Mouse (Mus musculus) liver, embryonic 14.5 days (tissue): Measurements from ENCODE around the gene Akap14. TPM values are rescaled to one million over a fixed set of nuclear protein-coding genes. Genes with fewer than 3 reads are reported as not detected.

Experiments used
- ATAC-seq: fragments of 200-750 bp; cut with Nextera tagmentation; 2 replicates; pipeline ENCODE4 v1.8.0; 2017; ENCODE audit warnings: moderate number of reproducible peaks, mild to moderate bottlenecking, moderate library complexity; ENCODE audit not compliant: insufficient read depth
- DNase-seq, 3 experiments: peaks; one replicate each; pipeline ENCODE4 v3.0.0-alpha.2; 2012 to 2013; ENCODE audit warnings: low read depth in 3 of 3, low spot score in 3 of 3
- H3K27ac ChIP-seq: fragments of 300-500 bp; sonication (generic); 2 replicates; pipeline ENCODE4 v1.5.1; 2014; ENCODE audit warnings: moderate library complexity, mild to moderate bottlenecking, control low read depth, inconsistent platforms
- H3K27me3 ChIP-seq: fragments of 300-500 bp; sonication (generic); 2 replicates; pipeline ENCODE4 v1.6.1; 2014; ENCODE audit warnings: mild to moderate bottlenecking, low read length, moderate library complexity; ENCODE audit not compliant: control insufficient read depth, insufficient read depth
- H3K36me3 ChIP-seq: fragments of 300-500 bp; sonication (generic); replicated peaks from 2 replicates; pipeline ENCODE4 v1.6.1; 2014; ENCODE audit warnings: low read depth; ENCODE audit not compliant: control insufficient read depth, insufficient read depth
- H3K4me1 ChIP-seq, 2 experiments: fragments of 200-500 bp in 1 of 2; fragments of 300-500 bp in 1 of 2; sonication (generic) in 1 of 2; replicated peaks; 2 replicates each; pipeline ENCODE4 v1.6.1; 2012 to 2014; ENCODE audit warnings: antibody characterized with exemption in 1 of 2, inconsistent platforms in 1 of 2, low read length in 1 of 2; ENCODE audit not compliant: control insufficient read depth in 2 of 2, insufficient read depth in 2 of 2
- H3K4me2 ChIP-seq: fragments of 300-500 bp; sonication (generic); 2 replicates; pipeline ENCODE4 v1.6.1; 2014; ENCODE audit warnings: low read depth, mild to moderate bottlenecking, control low read depth, moderate library complexity
- H3K4me3 ChIP-seq, 2 experiments: fragments of 200-500 bp in 1 of 2; fragments of 300-500 bp in 1 of 2; sonication (generic) in 1 of 2; 2 replicates each; pipeline ENCODE4 v1.5.1; 2012 to 2014; ENCODE audit warnings: low read depth in 2 of 2, low read length in 2 of 2, mild to moderate bottlenecking in 2 of 2, control low read depth in 1 of 2, inconsistent platforms in 1 of 2, moderate library complexity in 1 of 2; ENCODE audit not compliant: insufficient read depth in 1 of 2
- H3K9ac ChIP-seq: fragments of 300-500 bp; sonication (generic); replicated peaks from 2 replicates; pipeline ENCODE4 v1.6.1; 2014; ENCODE audit warnings: mild to moderate bottlenecking, control low read depth, moderate library complexity
- H3K9me3 ChIP-seq: fragments of 300-500 bp; sonication (generic); 2 replicates; pipeline ENCODE4 v1.6.1; 2016; ENCODE audit warnings: low read length, mixed read lengths; ENCODE audit not compliant: control insufficient read depth
- CTCF ChIP-seq: IDR thresholded peaks from 2 replicates; pipeline ENCODE4 v1.5.1; 2016; ENCODE audit warnings: antibody characterized with exemption, low read depth, control low read depth
- EP300 ChIP-seq: IDR thresholded peaks from 2 replicates; pipeline ENCODE4 v1.6.1; 2016; ENCODE audit warnings: antibody characterized with exemption, low read depth
- WGBS: fragments of 180-500 bp; shearing (Covaris S2); extraction: QIAGEN DNeasy Blood & Tissue Kit; methylation state at CpG from one replicate; pipeline ENCODE4 v1.1.7; 2014; ENCODE audit not compliant: insufficient replicate concordance; 5-methylcytosine and 5-hydroxymethylcytosine counted together
- polyA plus RNA-seq, 2 experiments: library from polyadenylated mRNA; depleted of rRNA in 1 of 2; stranded (reverse) in 1 of 2; unstranded in 1 of 2; fragments of >200 nt; fragmentation: Nextera tagmentation in 1 of 2; extraction: Ambion mirVana in 1 of 2; gene quantifications; 2 replicates each; pipeline versions ENCODE4 v1.2.1 to v1.2.3; 2012 to 2014

Gene Akap14
- polyA plus RNA-seq, 2 experiments: 0.13 TPM; not detected in 1

GRCm38 (mm10) chrX:37125511-37125910, 43.1 kb downstream of the Akap14 start:
- ATAC-seq (no peak), DNase-seq (no peak)
- 74% methylated on average over 7 of the region's 7 CpGs for WGBS
- H3K36me3 ChIP-seq: no peaks in the 10 kb centered on the region
- no peak overlapping the region for H3K4me3 ChIP-seq
- no peak overlapping the region for H3K27ac ChIP-seq
- H3K9me3 ChIP-seq: no peaks in the 10 kb centered on the region
- no peak overlapping the region for H3K4me2 ChIP-seq
- no peaks in the 10 kb centered on the region for H3K27me3 ChIP-seq
- TF ChIP-seq EP300 (no peak), CTCF (no peak)
- H3K4me1 ChIP-seq: peaks cover 0 to 3% of the 10 kb centered on the region in 2 experiments; a peak in 2 of 4 replicates
- no peak overlapping the region for H3K9ac ChIP-seq

- Histone ChIP-seq H3K27ac (no peak overlapping the region), H3K36me3 (no peaks in the 10 kb centered on the region), H3K9me3 (no peaks in the 10 kb centered on the region), H3K27me3 (no peaks in the 10 kb centered on the region), H3K4me2 (no peak overlapping the region), H3K9ac (no peak overlapping the region), H3K4me1 (no peaks in the 10 kb centered on the region), H3K4me3 (no peak overlapping the region)
- DNase-seq (no peak), ATAC-seq (no peak)
- no peak for TF ChIP-seq CTCF
- TF ChIP-seq EP300: no peak
- 61% methylated on average over 5 of the region's 5 CpGs for WGBS
Measured at GRCm38 (mm10) chrX:37120212-37120611, 48.4 kb downstream of the Akap14 start.

- Histone ChIP-seq H3K4me3 (no peak overlapping the region), H3K36me3 (no peaks in the 10 kb centered on the region), H3K4me1 (no peaks in the 10 kb centered on the region), H3K27me3 (no peaks in the 10 kb centered on the region), H3K9me3 (no peaks in the 10 kb centered on the region), H3K9ac (no peak overlapping the region), H3K4me2 (no peak overlapping the region), H3K27ac (no peak overlapping the region)
- no peak for ATAC-seq
- WGBS: 36% methylated on average over 3 of the region's 3 CpGs
- TF ChIP-seq EP300 (no peak), CTCF (no peak)
- no peak for DNase-seq
Measured at GRCm38 (mm10) chrX:37119585-37119984, 49.1 kb downstream of the Akap14 start.

- DNase-seq (no peak), ATAC-seq (no peak)
- TF ChIP-seq CTCF (no peak), EP300 (no peak)
- Histone ChIP-seq H3K36me3 (no peaks in the 10 kb centered on the region), H3K4me2 (no peak overlapping the region), H3K9me3 (no peaks in the 10 kb centered on the region), H3K9ac (no peak overlapping the region), H3K4me3 (no peak overlapping the region), H3K27me3 (no peaks in the 10 kb centered on the region), H3K4me1 (no peaks in the 10 kb centered on the region), H3K27ac (no peak overlapping the region)
- 28% methylated on average over 4 of the region's 5 CpGs for WGBS
Measured at GRCm38 (mm10) chrX:37117085-37117484, 51.6 kb downstream of the Akap14 start.

- 58% methylated on average over 4 of the region's 4 CpGs for WGBS
Measured at GRCm38 (mm10) chrX:37110881-37111193, 57.8 kb downstream of the Akap14 start.

More at GRCm38 (mm10) chrX:37110881-37111193, 57.8 kb downstream of the Akap14 start:
- ATAC-seq (no peak), DNase-seq (no peak)
- H3K9me3 ChIP-seq: no peaks in the 10 kb centered on the region
- no peaks in the 10 kb centered on the region for H3K4me1 ChIP-seq
- H3K4me3 ChIP-seq: peak overlapping the region in 1 of 2 experiments; percentile 99; a peak in 2 of 4 replicates
- H3K9ac ChIP-seq: 0 out of 2 replicates have a peak overlapping the region, but pooled peaks have one; percentile 34
- TF ChIP-seq CTCF (no peak), EP300 (no peak)
- peak overlapping the region; percentile 51 for H3K4me2 ChIP-seq
- H3K27me3 ChIP-seq: no peaks in the 10 kb centered on the region
- H3K36me3 ChIP-seq: no peaks in the 10 kb centered on the region
- no peak overlapping the region for H3K27ac ChIP-seq
